Mouse (Mus musculus) brain, adult 10 weeks (tissue): ENCODE data around the gene Knstrn. TPM values are rescaled to one million over a fixed set of nuclear protein-coding genes. Genes with fewer than 3 reads are reported as not detected.

Experiments
- polyA plus RNA-seq: library from polyadenylated mRNA; stranded (reverse); fragments of 350-450 nt; fragmentation: Illumina TruSeq; extraction: RNeasy Lipid Tissue Mini Kit (QIAGEN cat#74804); gene quantifications from one replicate; pipeline ENCODE4 v1.2.3, GENCODE M21; 2015; ENCODE audit warnings: low read depth, low replicate concordance

Knstrn gene
- polyA plus RNA-seq, result 2.0 TPM

GRCm38 (mm10) chr2:118813981-118814836 is at the start of gene Knstrn:
TSS of gene Knstrn (plus strand) at chr2:118814003.

GRCm38 (mm10) chr2:118772158-118772874 is 41.5 kb upstream of the Knstrn start, which contains the start of gene Phgr1:
TSS of gene Phgr1 (plus strand) at chr2:118772769.

GRCm38 (mm10) chr2:118779504-118780480 is 34.0 kb upstream of the Knstrn start, which contains the start of gene Disp2:
TSS of gene Disp2 (plus strand) at chr2:118779719.

GRCm38 (mm10) chr2:118861454-118862339 is 47.9 kb downstream of the Knstrn start, which contains the start of gene Ivd:
TSS of gene Ivd (plus strand) at chr2:118861954.

GRCm38 (mm10) chr2:118899981-118900825 is 86.4 kb downstream of the Knstrn start, which contains the start of gene Bahd1:
TSS of gene Bahd1 (plus strand) at chr2:118900377.

Other genes with a start within 250 kb of the Knstrn start
- gene Bub1b, start 215.8 kb upstream of the Knstrn start, polyA plus RNA-seq, result 1.3 TPM
- gene Pak6, start 150.7 kb upstream of the Knstrn start, polyA plus RNA-seq, result 31.5 TPM
- gene Ankrd63, start 110.0 kb upstream of the Knstrn start, polyA plus RNA-seq, result 15.3 TPM
- 2.4 TPM for gene Plcb2, start 85.6 kb upstream of the Knstrn start, polyA plus RNA-seq
- 25.2 TPM for gene Inafm2, start 68.2 kb upstream of the Knstrn start, polyA plus RNA-seq
- 4.2 TPM for gene Ccdc9b, start 51.3 kb upstream of the Knstrn start, polyA plus RNA-seq
- gene Phgr1, start 41.2 kb upstream of the Knstrn start, polyA plus RNA-seq, result not detected
- 137 TPM for gene Disp2, start 34.3 kb upstream of the Knstrn start, polyA plus RNA-seq
- 84.6 TPM for gene Ivd, start 48.0 kb downstream of the Knstrn start, polyA plus RNA-seq
- gene Bahd1, start 86.4 kb downstream of the Knstrn start, polyA plus RNA-seq, result 16.6 TPM
- 2.5 TPM for gene Chst14, start 112.5 kb downstream of the Knstrn start, polyA plus RNA-seq
- 74.4 TPM for gene Ccdc32, start 215.4 kb downstream of the Knstrn start, polyA plus RNA-seq
- 4.1 TPM for gene Rpusd2, start 220.8 kb downstream of the Knstrn start, polyA plus RNA-seq
- not detected for gene Knl1, start 233.1 kb downstream of the Knstrn start, polyA plus RNA-seq